Mouse (Mus musculus): Measurements from ENCODE around the gene Mrpl30. TPM values are rescaled to one million over a fixed set of nuclear protein-coding genes. Genes with fewer than 3 reads are reported as not detected.

The Mrpl30 gene
- total and polyA plus RNA-seq, 3 experiments = 107 to 242 (median 141) TPM

- dilution Hi-C loops (cut with MboI; ENCODE audit: extremely low pct_ligation_motif_present, extremely low pct_unique_long_range_greater_than_20kb, low sequenced_read_pairs) = no loop called here
- TF ChIP-seq SMC3 (IDR thresholded peaks at IDR 0.05; ENCODE audit: low read depth, low read length) = no peak
- no peak for TF ChIP-seq NELFE (IDR thresholded peaks at IDR 0.05; ENCODE audit: low read depth, low read length)
- TF ChIP-seq RCOR1 (conservative IDR thresholded peaks at IDR 0.05; ENCODE audit: low read depth, low read length) = no peak
- no peak for TF ChIP-seq USF2 (conservative IDR thresholded peaks at IDR 0.05; ENCODE audit: low read depth, low read length)
- TF ChIP-seq ZKSCAN1 (IDR thresholded peaks at IDR 0.05; ENCODE audit: borderline replicate concordance, low read depth, low read length) = no peak
- no peak for TF ChIP-seq MEF2A (IDR thresholded peaks at IDR 0.05; ENCODE audit: borderline replicate concordance, low read depth, low read length)
- TF ChIP-seq ELF1 (IDR thresholded peaks at IDR 0.05; ENCODE audit: low read depth, low read length) = no peak
- TF ChIP-seq JUN (IDR thresholded peaks at IDR 0.05; ENCODE audit: insufficient read depth, low read depth, low read length) = no peak
- TF ChIP-seq IRF4 (IDR thresholded peaks at IDR 0.05; ENCODE audit: low read depth, low read length) = no peak
- TF ChIP-seq BHLHE40 (IDR thresholded peaks at IDR 0.05; ENCODE audit: low read depth, low read length) = no peak
- no peak for TF ChIP-seq USF1 (IDR thresholded peaks at IDR 0.05; ENCODE audit: low read depth, low read length)
- no peak for TF ChIP-seq MAX (IDR thresholded peaks at IDR 0.05; ENCODE audit: low read length)
- no peak for TF ChIP-seq MYC (IDR thresholded peaks at IDR 0.05; ENCODE audit: low read depth, low read length)
- no peak for TF ChIP-seq NRF1 (IDR thresholded peaks at IDR 0.05; ENCODE audit: low read depth, low read length)
- TF ChIP-seq UBTF (IDR thresholded peaks at IDR 0.05; ENCODE audit: low read depth, low read length) = no peak
- TF ChIP-seq JUND (conservative IDR thresholded peaks at IDR 0.05; ENCODE audit: low read depth, low read length) = no peak
- TF ChIP-seq RAD21 (IDR thresholded peaks at IDR 0.05; ENCODE audit: low read depth, low read length) = no peak
- TF ChIP-seq E2F4 (IDR thresholded peaks at IDR 0.05; ENCODE audit: insufficient replicate concordance, low read depth, low read length) = no peak
- TF ChIP-seq ZNF384 (IDR thresholded peaks at IDR 0.05; ENCODE audit: low read depth, low read length) = no peak
- TF ChIP-seq CHD1 (IDR thresholded peaks at IDR 0.05; ENCODE audit: low read depth, low read length) = no peak
- H3K4me2 ChIP-seq (ENCODE audit: insufficient read depth, low read depth, poor library complexity, severe bottlenecking) = no peak overlapping the region
- no peak overlapping the region for H3K4me3 ChIP-seq (replicated peaks in 1 of 3; ENCODE audit: low read depth in 2 of 3, low read length in 2 of 3, poor library complexity in 1 of 3)
- H3K4me1 ChIP-seq (ENCODE audit: control insufficient read depth in 1 of 2, insufficient read depth in 2 of 2) = no peaks in the 10 kb centered on the region
- no peaks in the 10 kb centered on the region for H3K9me3 ChIP-seq (replicated peaks; ENCODE audit: low read length)
- H3K9ac ChIP-seq (ENCODE audit: insufficient read depth, low read depth) = no peak overlapping the region
- no peak for DNase-seq (ENCODE audit: extremely low read depth)
- H3K27me3 ChIP-seq (replicated peaks) = no peaks in the 10 kb centered on the region
- no peaks in the 10 kb centered on the region for H3K36me3 ChIP-seq (replicated peaks in 1 of 2; ENCODE audit: control insufficient read depth in 1 of 2, insufficient read depth in 1 of 2, low read length in 1 of 2)
- in situ Hi-C loops (cut with MboI; ENCODE audit: low pct_ligation_motif_present, low pct_unique_long_range_greater_than_20kb, low sequenced_read_pairs) = no loop called here
- H3K79me2 ChIP-seq (replicated peaks; ENCODE audit: control insufficient read depth, extremely low read depth, insufficient read depth, poor library complexity, severe bottlenecking) = no peaks in the 10 kb centered on the region
- no peak overlapping the region for H3K27ac ChIP-seq (ENCODE audit: insufficient read depth, low read depth)
These were observed 39.6 kb upstream of the Mrpl30 start for GRCm38 (mm10) chr1:37850696-37851095.
